Mouse (Mus musculus): ENCODE measurements around the gene Nfkb1. TPM values are rescaled to one million over a fixed set of nuclear protein-coding genes. Genes with fewer than 3 reads are reported as not detected.

The Nfkb1 gene
- total RNA-seq, 2 experiments from 2014 or later: 20.8 to 24.4 TPM

- intact Hi-C loops (cut with DNase I): no loop called here
- no peak for TF ChIP-seq CTCF (IDR thresholded peaks at IDR 0.05)
- no peak for DNase-seq (ENCODE audit: extremely low spot score in 1 of 2, low spot score in 2 of 2)
Measured at GRCm38 (mm10) chr3:135680213-135680843, 11.0 kb downstream of the Nfkb1 start.

GRCm38 (mm10) chr3:135677064-135677463, 14.3 kb downstream of the Nfkb1 start:
- Histone ChIP-seq H3K27ac (no peak overlapping the region), H3K4me3 (no peak overlapping the region)
- intact Hi-C loops (cut with DNase I): no loop called here
- DNase-seq (ENCODE audit: extremely low spot score in 1 of 2, low spot score in 2 of 2): no peak
- no peak for TF ChIP-seq CTCF (IDR thresholded peaks at IDR 0.05)

More at GRCm38 (mm10) chr3:135680213-135680843, 11.0 kb downstream of the Nfkb1 start:
- no peak overlapping the region for H3K4me3 ChIP-seq
- H3K27ac ChIP-seq: no peak overlapping the region

GRCm38 (mm10) chr3:135676364-135676763, 15.0 kb downstream of the Nfkb1 start:
- no peak for TF ChIP-seq CTCF (IDR thresholded peaks at IDR 0.05)

GRCm38 (mm10) chr3:135675480-135675879, 15.9 kb downstream of the Nfkb1 start:
- DNase-seq (ENCODE audit: extremely low spot score in 1 of 2, low spot score in 2 of 2): no peak
- Histone ChIP-seq H3K27ac (no peak overlapping the region), H3K4me3 (no peak overlapping the region)
- intact Hi-C loops (cut with DNase I): no loop called here
- TF ChIP-seq CTCF (IDR thresholded peaks at IDR 0.05): no peak

More at GRCm38 (mm10) chr3:135676364-135676763, 15.0 kb downstream of the Nfkb1 start:
- no peak for DNase-seq (ENCODE audit: extremely low spot score in 1 of 2, low spot score in 2 of 2)
- H3K27ac ChIP-seq: no peak overlapping the region
- intact Hi-C loops (cut with DNase I): no loop called here
- H3K4me3 ChIP-seq: no peak overlapping the region

GRCm38 (mm10) chr3:135674716-135675392, 16.5 kb downstream of the Nfkb1 start:
- TF ChIP-seq CTCF (IDR thresholded peaks at IDR 0.05): no peak
- Histone ChIP-seq H3K4me3 (no peak overlapping the region), H3K27ac (no peak overlapping the region)
- DNase-seq (ENCODE audit: extremely low spot score in 1 of 2, low spot score in 2 of 2): no peak
- intact Hi-C loops (cut with DNase I): no loop called here

- Histone ChIP-seq H3K27ac (no peak overlapping the region), H3K4me3 (no peak overlapping the region)
- no peak for DNase-seq (ENCODE audit: extremely low spot score in 1 of 2, low spot score in 2 of 2)
- intact Hi-C loops (cut with DNase I): no loop called here
- TF ChIP-seq CTCF (IDR thresholded peaks at IDR 0.05): no peak
Measured at GRCm38 (mm10) chr3:135673695-135674094, 17.7 kb downstream of the Nfkb1 start.

GRCm38 (mm10) chr3:135673041-135673440, 18.3 kb downstream of the Nfkb1 start:
- Histone ChIP-seq H3K27ac (no peak overlapping the region), H3K4me3 (no peak overlapping the region)
- intact Hi-C loops (cut with DNase I): no loop called here
- no peak for DNase-seq (ENCODE audit: extremely low spot score in 1 of 2, low spot score in 2 of 2)
- no peak for TF ChIP-seq CTCF (IDR thresholded peaks at IDR 0.05)

- intact Hi-C loops (cut with DNase I): no loop called here
- no peak for DNase-seq (ENCODE audit: extremely low spot score in 1 of 2, low spot score in 2 of 2)
- Histone ChIP-seq H3K27ac (no peak overlapping the region), H3K4me3 (no peak overlapping the region)
- TF ChIP-seq CTCF (IDR thresholded peaks at IDR 0.05): no peak
Measured at GRCm38 (mm10) chr3:135672135-135672534, 19.2 kb downstream of the Nfkb1 start.

GRCm38 (mm10) chr3:135670869-135671268, 20.5 kb downstream of the Nfkb1 start:
- H3K27ac ChIP-seq: no peak overlapping the region
- H3K4me3 ChIP-seq: no peak overlapping the region
- no peak for DNase-seq (ENCODE audit: extremely low spot score in 1 of 2, low spot score in 2 of 2)
- no peak for TF ChIP-seq CTCF (IDR thresholded peaks at IDR 0.05)
- intact Hi-C loops (cut with DNase I): no loop called here

GRCm38 (mm10) chr3:135667084-135667483, 24.3 kb downstream of the Nfkb1 start:
- intact Hi-C loops (cut with DNase I): no loop called here

GRCm38 (mm10) chr3:135665777-135666259, 25.5 kb downstream of the Nfkb1 start:
- TF ChIP-seq CTCF (IDR thresholded peaks at IDR 0.05): no peak
- no peak for DNase-seq (ENCODE audit: extremely low spot score in 1 of 2, low spot score in 2 of 2)
- H3K27ac ChIP-seq: no peak overlapping the region

More at GRCm38 (mm10) chr3:135667084-135667483, 24.3 kb downstream of the Nfkb1 start:
- Histone ChIP-seq H3K4me3 (no peak overlapping the region), H3K27ac (no peak overlapping the region)
- DNase-seq (ENCODE audit: extremely low spot score in 1 of 2, low spot score in 2 of 2): no peak
- TF ChIP-seq CTCF (IDR thresholded peaks at IDR 0.05): no peak

GRCm38 (mm10) chr3:135662139-135662864, 29.0 kb downstream of the Nfkb1 start:
- DNase-seq (ENCODE audit: extremely low spot score in 1 of 2, low spot score in 2 of 2): no peak
- no peak overlapping the region for H3K27ac ChIP-seq
- intact Hi-C loops (cut with DNase I): no loop called here
- no peak for TF ChIP-seq CTCF (IDR thresholded peaks at IDR 0.05)
- no peak overlapping the region for H3K4me3 ChIP-seq

More at GRCm38 (mm10) chr3:135665777-135666259, 25.5 kb downstream of the Nfkb1 start:
- H3K4me3 ChIP-seq: no peak overlapping the region
- intact Hi-C loops (cut with DNase I): no loop called here

Measured in left cerebral cortex, adult 2 months (tissue).